Mouse (Mus musculus): ENCODE results near the gene Git1.
"Not testable (repeated sequence)": the region's sequence is repeated elsewhere in the genome, so short reads cannot be mapped to it uniquely, and the experiment has no call there.

Gene Git1

DNA sequence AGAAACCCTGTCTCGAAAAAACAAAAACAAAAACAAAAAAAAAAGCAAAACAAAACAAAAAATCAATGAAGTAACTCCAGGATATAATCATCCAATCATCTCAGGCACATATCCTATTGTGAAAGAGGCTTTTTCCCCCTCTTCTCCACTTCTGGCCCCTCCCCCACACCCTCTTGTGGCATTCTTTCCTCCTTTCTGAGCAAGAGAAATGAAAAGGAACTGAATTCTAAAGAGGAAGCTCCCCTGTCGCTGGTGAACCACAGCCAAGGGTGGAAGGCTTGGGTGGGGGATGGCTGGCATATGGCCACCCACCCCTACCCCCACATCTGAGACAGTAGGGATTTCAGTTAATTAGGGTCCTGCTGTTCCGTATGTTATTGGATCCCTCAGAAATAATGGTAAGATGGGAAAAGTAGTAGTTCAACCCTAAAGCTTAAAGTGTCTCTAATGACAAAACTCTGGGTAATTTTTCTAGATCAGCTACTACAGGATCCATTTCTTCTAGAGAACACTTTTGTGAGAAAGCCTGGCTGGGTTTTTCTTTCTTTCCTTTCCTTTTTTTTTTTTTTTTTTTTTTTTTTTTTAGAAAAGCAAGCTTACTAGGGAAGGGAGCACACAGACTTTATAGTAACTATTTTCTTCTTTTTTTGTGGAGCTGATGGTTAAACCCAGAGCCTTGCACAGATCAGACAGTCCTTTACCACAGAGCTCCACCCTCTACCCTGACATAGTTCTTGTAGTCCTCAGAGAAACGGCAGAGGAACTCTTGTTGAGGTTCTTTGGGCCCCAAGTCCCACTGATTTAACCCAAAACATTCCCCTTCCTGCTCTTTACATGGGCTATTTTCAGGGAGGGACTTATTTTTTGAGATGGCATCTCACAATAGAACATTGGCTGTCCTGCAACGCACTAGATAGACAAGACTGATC, 27.5 kb downstream of the Git1 start:
- no peak for DNase-seq

DNA sequence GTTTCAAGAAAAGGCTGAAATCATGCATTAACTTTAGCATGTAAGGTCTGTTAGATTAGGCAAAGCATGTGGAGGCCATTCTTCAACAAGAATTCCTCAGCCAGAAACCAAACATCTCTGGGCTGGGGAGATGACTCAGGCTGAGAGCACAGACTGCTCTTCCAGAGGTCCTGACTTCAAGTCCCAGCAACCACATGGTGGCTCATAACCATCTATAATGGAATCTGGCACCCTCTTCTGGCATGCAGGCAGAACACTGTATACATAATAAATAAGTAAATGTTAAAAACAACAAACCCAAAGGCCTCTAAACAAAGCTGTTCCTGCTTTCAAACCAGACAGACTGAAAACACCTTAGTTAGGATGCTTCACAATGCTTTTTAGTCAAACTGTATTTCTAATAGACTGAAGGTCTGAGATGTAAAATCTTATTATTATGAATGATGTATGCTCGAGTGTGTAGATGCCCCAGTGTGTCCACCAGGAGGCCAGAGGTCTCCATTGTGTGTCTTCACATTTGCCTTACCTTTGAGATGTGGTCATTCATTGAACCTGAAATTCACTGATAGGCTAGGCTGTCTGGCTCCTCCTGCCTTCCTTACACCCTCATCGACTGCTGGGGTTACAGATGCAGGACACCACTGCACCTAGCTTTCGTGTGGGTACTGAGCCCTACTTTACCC, 32.6 kb downstream of the Git1 start:
- no peak for DNase-seq

DNA sequence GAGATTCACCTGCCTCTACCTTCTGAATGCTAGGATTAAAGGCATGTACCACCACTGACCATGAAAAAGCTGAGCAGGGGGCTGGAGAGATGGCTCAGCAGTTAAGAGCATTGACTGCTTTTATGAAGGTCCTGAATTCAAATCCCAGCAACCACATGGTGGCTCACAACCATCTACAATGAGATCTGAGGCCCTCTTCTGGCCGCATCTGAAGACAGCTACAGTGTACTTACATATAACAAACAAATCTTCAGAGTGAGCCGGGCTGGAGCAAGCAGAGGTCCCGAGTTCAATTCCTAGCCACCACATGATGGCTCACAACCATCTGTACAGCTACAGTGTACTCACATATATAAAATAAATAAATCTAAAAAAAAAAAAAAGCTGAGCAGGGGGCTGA, 35.1 kb downstream of the Git1 start:
- DNase-seq, result not testable (repeated sequence)

DNA sequence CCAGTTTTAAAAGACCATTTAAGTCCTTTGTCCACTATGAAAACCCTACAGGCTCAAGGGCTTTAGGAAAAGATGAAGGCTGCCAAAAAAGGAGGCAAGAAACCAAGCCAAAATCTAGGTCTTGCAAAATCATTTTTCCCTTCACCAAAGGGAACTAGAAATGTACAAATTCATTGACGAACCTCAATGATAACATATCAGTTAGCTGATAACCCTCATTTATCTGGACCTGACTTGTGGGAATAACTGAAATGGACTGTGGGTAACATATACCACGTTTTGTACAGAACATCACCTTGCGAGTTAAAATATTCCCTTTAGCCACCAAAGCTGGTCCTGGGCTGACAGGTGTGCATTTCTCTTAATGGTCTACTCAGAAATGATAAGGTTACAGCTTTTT, 36.3 kb downstream of the Git1 start:
- no peak for DNase-seq

DNA sequence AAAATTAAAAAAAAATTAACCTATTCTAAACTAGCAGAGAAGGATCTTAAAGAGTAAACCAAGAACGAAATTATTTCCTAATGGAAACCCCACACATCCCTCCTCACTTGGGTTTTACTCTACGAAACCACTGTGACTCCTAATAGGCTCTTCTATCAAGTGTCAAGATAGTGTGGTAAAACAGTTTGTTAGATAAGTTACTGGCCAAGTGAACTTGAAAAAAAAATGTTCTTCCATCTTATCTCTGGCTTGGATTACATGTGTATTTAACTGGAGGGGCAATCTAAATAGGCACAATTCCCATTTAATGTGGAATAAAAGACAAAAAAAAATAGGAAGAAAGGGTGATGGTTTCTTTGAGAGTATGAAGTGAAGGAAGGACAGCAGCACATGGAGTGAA, 37.5 kb downstream of the Git1 start:
- DNase-seq, result no peak

DNA sequence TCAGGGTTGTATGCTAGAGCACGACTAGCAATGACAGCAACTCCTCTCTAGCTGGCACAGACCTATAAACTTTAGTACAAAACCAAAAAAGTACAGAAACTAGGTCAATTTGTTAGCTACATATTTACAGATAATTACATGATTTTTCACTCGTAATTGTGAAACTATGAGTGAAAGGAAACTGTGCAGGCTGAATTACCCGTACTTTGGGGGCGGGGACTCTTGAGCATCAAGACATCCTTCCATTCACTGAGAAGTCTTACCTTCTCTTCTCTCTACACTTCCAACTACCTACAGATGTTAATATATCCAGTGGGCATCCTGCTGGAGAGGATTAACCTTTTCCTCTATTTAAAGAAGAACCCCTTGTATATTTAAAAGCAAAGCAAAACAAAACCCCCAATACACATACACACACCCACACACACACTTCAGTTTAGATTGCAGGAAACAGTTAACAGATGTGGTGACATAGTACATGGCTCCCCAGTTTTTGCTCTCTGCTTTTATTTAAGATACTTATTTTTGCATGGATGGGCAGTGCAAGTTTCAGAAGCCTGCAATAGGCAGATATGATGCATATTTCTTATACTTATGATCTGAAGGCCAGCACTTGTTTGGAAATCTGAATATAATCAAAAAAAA, 39.0 kb downstream of the Git1 start:
- no peak for DNase-seq

DNA sequence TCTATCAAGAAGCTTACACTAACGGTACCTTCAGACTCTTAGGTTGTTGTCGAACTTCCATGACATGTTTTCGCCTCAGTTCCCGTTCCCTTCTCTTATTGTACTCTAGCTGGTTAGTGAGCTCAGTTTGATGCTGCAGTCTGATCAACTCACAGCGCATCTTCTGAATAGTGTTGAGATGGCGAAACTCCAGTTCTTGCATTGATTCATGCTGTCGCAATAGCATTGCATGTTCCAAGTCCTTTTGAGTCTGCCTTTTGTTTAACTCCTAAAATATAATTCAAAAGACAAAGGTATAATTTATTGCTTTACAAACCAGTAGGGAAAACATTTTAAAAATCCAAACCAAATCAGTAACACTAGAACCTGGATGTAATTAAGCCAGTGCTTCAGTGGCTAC, 51.9 kb downstream of the Git1 start:
- DNase-seq, result no peak

All from kidney, postnatal 14 days (tissue).